ENCODE assay signal across 21 mouse cellular contexts in genomic region chr8:89169484-89169883, GRCm38 (mm10).
DNase-seq lines count a peak whose midpoint lies in the region; ATAC-seq lines count a peak whose summit lies in the region.
"Had no signal": no experiment of that assay in that cellular context is flagged by ENCODE, and none has a peak within 500 bp of the region (broad histone marks: within the 10 kb centered on the region; RNA-seq: fewer than 3 reads in every experiment).

No protein-coding gene starts in this region.

- ATAC-seq in midbrain, embryonic 14.5 days (ENCODE audit: low FRiP score, low TSS enrichment) = no peak
- ATAC-seq in midbrain, embryonic 15.5 days (replicated peaks) = no peak
- peak; percentile 79; the same call in 1 of the 2 replicates for ATAC-seq in embryonic facial prominence, embryonic 14.5 days (ENCODE audit: low read depth)
- no peak for ATAC-seq in intestine, embryonic 16.5 days

- no peaks in the 10 kb centered on the region for H3K27me3 ChIP-seq in heart, embryonic 10.5 days (ENCODE audit: insufficient read depth, poor library complexity, severe bottlenecking)
- H3K27me3 ChIP-seq in midbrain, embryonic 14.5 days (ENCODE audit: control insufficient read depth, insufficient read depth, low read length) = no peaks in the 10 kb centered on the region
- no peaks in the 10 kb centered on the region for H3K27me3 ChIP-seq in midbrain, embryonic 15.5 days (replicated peaks)
- no peaks in the 10 kb centered on the region; the same call in 1 of the 2 replicates for H3K27me3 ChIP-seq in embryonic facial prominence, embryonic 14.5 days (replicated peaks; ENCODE audit: control insufficient read depth, insufficient read depth, low read length)
- no peaks in the 10 kb centered on the region for H3K27me3 ChIP-seq in intestine, embryonic 16.5 days (replicated peaks; ENCODE audit: control insufficient read depth, insufficient read depth, low read length)
- H3K27me3 ChIP-seq: CH12.LX; neural tube, embryonic 12.5 days had no signal

- H3K36me3 ChIP-seq in heart, embryonic 10.5 days = no peaks in the 10 kb centered on the region
- no peaks in the 10 kb centered on the region for H3K36me3 ChIP-seq in midbrain, embryonic 14.5 days (ENCODE audit: control insufficient read depth, insufficient read depth, low read length)
- no peaks in the 10 kb centered on the region for H3K36me3 ChIP-seq in midbrain, embryonic 15.5 days (replicated peaks)
- no peaks in the 10 kb centered on the region for H3K36me3 ChIP-seq in embryonic facial prominence, embryonic 14.5 days (ENCODE audit: control insufficient read depth, insufficient read depth, low read length)
- H3K36me3 ChIP-seq in intestine, embryonic 16.5 days (ENCODE audit: control insufficient read depth, insufficient read depth, low read length) = no peaks in the 10 kb centered on the region
- H3K36me3 ChIP-seq: G1E; neural tube, embryonic 12.5 days had no signal

- peaks cover 6% of the 10 kb centered on the region; the same call in 1 of the 2 replicates for H3K4me1 ChIP-seq in heart, embryonic 10.5 days
- 0 out of 2 replicates have a peak, but pooled peaks cover 3% of the 10 kb centered on the region for H3K4me1 ChIP-seq in midbrain, embryonic 14.5 days (ENCODE audit: control insufficient read depth, insufficient read depth, low read length)
- no peaks in the 10 kb centered on the region for H3K4me1 ChIP-seq in midbrain, embryonic 15.5 days
- H3K4me1 ChIP-seq in embryonic facial prominence, embryonic 14.5 days (ENCODE audit: control insufficient read depth, insufficient read depth, low read length) = peaks cover 4% of the 10 kb centered on the region
- no peaks in the 10 kb centered on the region for H3K4me1 ChIP-seq in intestine, embryonic 16.5 days (ENCODE audit: control insufficient read depth, insufficient read depth, low read length)

- H3K4me3 ChIP-seq in heart, embryonic 10.5 days = no peak overlapping the region
- H3K4me3 ChIP-seq in midbrain, embryonic 14.5 days (replicated peaks; ENCODE audit: low read depth, low read length) = no peak overlapping the region
- no peak overlapping the region for H3K4me3 ChIP-seq in midbrain, embryonic 15.5 days
- no peak overlapping the region for H3K4me3 ChIP-seq in embryonic facial prominence, embryonic 14.5 days (ENCODE audit: low read depth, low read length)
- H3K4me3 ChIP-seq in intestine, embryonic 16.5 days (ENCODE audit: low read length) = no peak overlapping the region
- H3K4me3 ChIP-seq: gastrocnemius, adult 2 months; layer of hippocampus, adult 2 months; neural tube, embryonic 12.5 days had no signal

- no peak for DNase-seq in heart, embryonic 10.5 days (ENCODE audit: low spot score)
- DNase-seq in heart, postnatal 25 days (ENCODE audit: low spot score) = no peak
- peak; percentile 3 for DNase-seq in midbrain, embryonic 14.5 days
- peak; percentile 71 for DNase-seq in embryonic facial prominence, embryonic 14.5 days (ENCODE audit: low spot score)
- DNase-seq in retina, postnatal 1 day = peak; percentile 52
- DNase-seq in left cerebral cortex, postnatal 36 days (ENCODE audit: low spot score in 2 of 2) = no peak
- DNase-seq: adrenal gland, adult 2 months; B cell, adult 2 months; cerebellum, adult 2 months; cerebellum, postnatal 25 days; gastrocnemius, adult 2 months; kidney, adult 11 months had no signal

- intact Hi-C loops in heart, postnatal 25 days (cut with DNase I) = no loop called here
- intact Hi-C loops in left cerebral cortex, postnatal 36 days (cut with DNase I) = no loop called here

- no peaks in the 10 kb centered on the region for H3K9me3 ChIP-seq in heart, embryonic 10.5 days
- H3K9me3 ChIP-seq in midbrain, embryonic 14.5 days (ENCODE audit: control insufficient read depth, low read length) = no peaks in the 10 kb centered on the region
- no peaks in the 10 kb centered on the region for H3K9me3 ChIP-seq in midbrain, embryonic 15.5 days
- H3K9me3 ChIP-seq in embryonic facial prominence, embryonic 14.5 days (ENCODE audit: control insufficient read depth, low read length) = no peaks in the 10 kb centered on the region
- no peaks in the 10 kb centered on the region for H3K9me3 ChIP-seq in intestine, embryonic 16.5 days (ENCODE audit: control insufficient read depth, low read length)
- H3K9me3 ChIP-seq: neural tube, embryonic 12.5 days had no signal

- H3K4me2 ChIP-seq in midbrain, embryonic 14.5 days (ENCODE audit: low read length) = no peak overlapping the region
- no peak overlapping the region for H3K4me2 ChIP-seq in midbrain, embryonic 15.5 days
- no peak overlapping the region for H3K4me2 ChIP-seq in embryonic facial prominence, embryonic 14.5 days (ENCODE audit: low read depth, low read length)
- no peak overlapping the region for H3K4me2 ChIP-seq in intestine, embryonic 16.5 days (ENCODE audit: low read depth, low read length)
- H3K4me2 ChIP-seq: heart, embryonic 11.5 days; neural tube, embryonic 12.5 days had no signal

- 0 out of 2 replicates have a peak overlapping the region, but pooled peaks have one; percentile 29 for H3K27ac ChIP-seq in heart, embryonic 10.5 days
- no peak overlapping the region for H3K27ac ChIP-seq in midbrain, embryonic 14.5 days (replicated peaks; ENCODE audit: low read depth, low read length)
- no peak overlapping the region for H3K27ac ChIP-seq in midbrain, embryonic 15.5 days
- H3K27ac ChIP-seq in embryonic facial prominence, embryonic 14.5 days (replicated peaks; ENCODE audit: low read depth, low read length) = no peak overlapping the region
- H3K27ac ChIP-seq in intestine, embryonic 16.5 days (ENCODE audit: low read length) = no peak overlapping the region
- H3K27ac ChIP-seq: gastrocnemius, adult 2 months; kidney, postnatal 0 days; layer of hippocampus, adult 2 months; macrophage; neural tube, embryonic 12.5 days had no signal

- no peak overlapping the region for H3K9ac ChIP-seq in midbrain, embryonic 14.5 days (replicated peaks; ENCODE audit: low read length)
- no peak overlapping the region for H3K9ac ChIP-seq in midbrain, embryonic 15.5 days
- 0 out of 2 replicates have a peak overlapping the region, but pooled peaks have one; percentile 14 for H3K9ac ChIP-seq in embryonic facial prominence, embryonic 14.5 days (ENCODE audit: low read depth, low read length)
- H3K9ac ChIP-seq in intestine, embryonic 16.5 days (ENCODE audit: low read depth, low read length) = no peak overlapping the region
- H3K9ac ChIP-seq: neural tube, embryonic 12.5 days had no signal

- WGBS in heart, embryonic 10.5 days = 44% methylated on average over 7 of the region's 7 CpGs
- WGBS in midbrain, embryonic 14.5 days = 40% methylated on average over 7 of the region's 7 CpGs
- WGBS in midbrain, embryonic 15.5 days = 42% methylated on average over 7 of the region's 7 CpGs
- 17% methylated on average over 7 of the region's 7 CpGs for WGBS in embryonic facial prominence, embryonic 14.5 days
- 53% methylated on average over 7 of the region's 7 CpGs for WGBS in intestine, embryonic 16.5 days

Comparison
In these comparisons a context has a peak if more than half of its experiments do, and no peak if none do; other contexts are left out.
1. DNase-seq: peak in midbrain, embryonic 14.5 days (single experiment), embryonic facial prominence, embryonic 14.5 days (single experiment) and retina, postnatal 1 day (single experiment); none in heart, embryonic 10.5 days (single experiment), heart, postnatal 25 days (single experiment) and left cerebral cortex, postnatal 36 days (0 of 2).